In the genomic region with DNA sequence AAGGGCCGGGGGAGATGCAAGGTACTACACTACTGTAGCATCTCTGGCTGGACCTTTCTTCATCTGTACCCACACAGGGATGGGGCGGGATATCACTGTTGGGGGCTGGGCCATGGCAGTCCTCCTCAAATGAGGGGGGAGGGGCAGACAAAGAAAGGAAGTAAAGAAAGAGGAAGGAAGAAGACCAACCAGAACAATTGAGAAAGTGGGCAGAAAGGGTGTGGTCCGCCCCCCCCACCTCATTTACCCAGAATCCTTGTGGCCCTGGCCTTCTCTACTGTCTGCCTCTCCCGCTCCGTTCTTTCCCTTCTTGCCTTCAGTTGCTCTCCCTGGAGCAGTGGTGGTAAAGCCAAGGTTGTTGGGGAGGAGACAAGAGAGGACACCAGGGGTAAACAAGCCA, we compare ENCODE assay signal across 20 mouse cellular contexts. TPM values are rescaled to one million over a fixed set of nuclear protein-coding genes. Genes with fewer than 3 reads are reported as not detected.
DNase-seq lines count a peak whose midpoint lies in the region; ATAC-seq and TF ChIP-seq lines count a peak whose summit lies in the region.
"Had no signal": no experiment of that assay in that cellular context is flagged by ENCODE, and none has a peak within 500 bp of the region (broad histone marks: within the 10 kb centered on the region; RNA-seq: fewer than 3 reads in every experiment).

No protein-coding gene starts in this region.

- H3K36me3 ChIP-seq in lung, embryonic 14.5 days (ENCODE audit: insufficient read depth): no peaks in the 10 kb centered on the region; the same call in 1 of the 2 replicates
- H3K36me3 ChIP-seq: midbrain, embryonic 15.5 days; neural tube, embryonic 13.5 days had no signal

- no peak for DNase-seq in lung, embryonic 14.5 days
- no peak for DNase-seq in lung, postnatal 25 days (ENCODE audit: low spot score)
- DNase-seq in 416B (ENCODE audit: low read depth) (peak; percentile 52), MEL-GATA-1-ER (ENCODE audit: extremely low read depth, low read depth) (peak; percentile 63)
- DNase-seq in ovary, adult 18-20 months (ENCODE audit: low spot score): no peak
- no peak for DNase-seq in ovary, postnatal 14 days (ENCODE audit: low spot score)
- no peak for DNase-seq in right cerebral cortex, postnatal 4 days
- DNase-seq: adrenal gland, postnatal 14 days; cerebellum, postnatal 14 days; kidney, adult 9 months; retina, postnatal 1 day had no signal

- no peak overlapping the region for H3K9ac ChIP-seq in lung, embryonic 14.5 days
- H3K9ac ChIP-seq: limb, embryonic 13.5 days; midbrain, embryonic 15.5 days; neural tube, embryonic 13.5 days had no signal

- H3K4me3 ChIP-seq in lung, embryonic 14.5 days (ENCODE audit: low read depth, low read length): no peak overlapping the region
- H3K4me3 ChIP-seq: embryonic facial prominence, embryonic 10.5 days; erythroblast, embryonic 14.5 days; limb, embryonic 13.5 days; midbrain, embryonic 15.5 days; neural tube, embryonic 13.5 days had no signal

- H3K4me1 ChIP-seq in lung, embryonic 14.5 days (ENCODE audit: insufficient read depth): peaks cover 28% of the 10 kb centered on the region

- no peak for ATAC-seq in lung, embryonic 14.5 days (ENCODE audit: insufficient read depth)
- ATAC-seq in megakaryocyte, adult 5-6 weeks (ENCODE audit: poor library complexity, severe bottlenecking): peak; percentile 78
- ATAC-seq: forebrain, embryonic 16.5 days; midbrain, embryonic 15.5 days had no signal

- no peaks in the 10 kb centered on the region for H3K9me3 ChIP-seq in lung, embryonic 14.5 days (ENCODE audit: low read depth, low read length)
- H3K9me3 ChIP-seq: embryonic facial prominence, embryonic 10.5 days; limb, embryonic 13.5 days; midbrain, embryonic 15.5 days; neural tube, embryonic 13.5 days had no signal

- H3K27ac ChIP-seq in lung, embryonic 14.5 days (ENCODE audit: low read depth): peak overlapping the region; percentile 51; the same call in 1 of the 2 replicates
- H3K27ac ChIP-seq: embryonic facial prominence, embryonic 10.5 days; limb, embryonic 13.5 days; midbrain, embryonic 15.5 days; neural tube, embryonic 13.5 days had no signal

- no peak overlapping the region for H3K4me2 ChIP-seq in lung, embryonic 14.5 days
- H3K4me2 ChIP-seq: limb, embryonic 13.5 days; midbrain, embryonic 15.5 days; neural tube, embryonic 13.5 days had no signal

- WGBS in lung, embryonic 14.5 days: 74% methylated on average over 5 of the region's 5 CpGs

- no peak for TF ChIP-seq CTCF in lung, embryonic 14.5 days (IDR thresholded peaks at IDR 0.05; ENCODE audit: low read depth)

- no peaks in the 10 kb centered on the region for H3K27me3 ChIP-seq in lung, embryonic 14.5 days (ENCODE audit: insufficient read depth, low read length)
- H3K27me3 ChIP-seq: limb, embryonic 13.5 days; midbrain, embryonic 15.5 days; neural tube, embryonic 13.5 days had no signal

RNA-seq across cellular contexts. Expression of a gene that starts 13.5 kb away (rescaled TPM):
- 0.14 and 0.15 TPM in 2 replicates for polyA plus RNA-seq in lung, embryonic 14.5 days (2014; fragmentation: Nextera tagmentation; extraction: Ambion mirVana)
- total RNA-seq in megakaryocyte, adult 5-6 weeks (2015): 0.18 and 0.32 TPM in 2 replicates
- not detected in 2 replicates for total RNA-seq in megakaryocyte, adult 5-6 weeks (2017)
- total RNA-seq: adrenal gland, postnatal 14 days; gastrocnemius, adult 8-10 months had no signal
- polyA plus RNA-seq: erythroblast, embryonic 14.5 days; liver, embryonic 16.5 days had no signal

RNA-seq across cellular contexts. Expression of a gene that starts 13.5 kb away (rescaled TPM):
- 14.7 and 15.2 TPM in 2 replicates for polyA plus RNA-seq in lung, embryonic 14.5 days (2014; fragmentation: Nextera tagmentation; extraction: Ambion mirVana)
- 14.8 and 18.9 TPM in 2 replicates for total RNA-seq in megakaryocyte, adult 5-6 weeks (2015)
- 28.4 and 28.9 TPM in 2 replicates for total RNA-seq in megakaryocyte, adult 5-6 weeks (2017)

RNA-seq across cellular contexts. Expression of a gene that starts 31.9 kb away (rescaled TPM):
- 0.14 TPM in 1 of 2 replicates, not detected in the other for polyA plus RNA-seq in lung, embryonic 14.5 days (2014; fragmentation: Nextera tagmentation; extraction: Ambion mirVana)
- total RNA-seq in megakaryocyte, adult 5-6 weeks (2015): not detected in 2 replicates
- not detected in 2 replicates for total RNA-seq in megakaryocyte, adult 5-6 weeks (2017)
- total RNA-seq: adrenal gland, postnatal 14 days; gastrocnemius, adult 8-10 months had no signal
- polyA plus RNA-seq: embryonic facial prominence, embryonic 10.5 days; erythroblast, embryonic 14.5 days; limb, embryonic 13.5 days; liver, embryonic 16.5 days had no signal

RNA-seq across cellular contexts. Expression of a gene that starts 40.3 kb away (rescaled TPM):
- polyA plus RNA-seq in lung, embryonic 14.5 days (2014; fragmentation: Nextera tagmentation; extraction: Ambion mirVana): 0.72 and 1.4 TPM in 2 replicates
- total RNA-seq in megakaryocyte, adult 5-6 weeks (2015): not detected in 2 replicates
- not detected in 2 replicates for total RNA-seq in megakaryocyte, adult 5-6 weeks (2017)
- polyA plus RNA-seq: erythroblast, embryonic 14.5 days had no signal

RNA-seq across cellular contexts. Expression of a gene that starts 50.8 kb away (rescaled TPM):
- polyA plus RNA-seq in lung, embryonic 14.5 days (2014; fragmentation: Nextera tagmentation; extraction: Ambion mirVana): 80.5 and 80.6 TPM in 2 replicates
- total RNA-seq in megakaryocyte, adult 5-6 weeks (2015): 159 and 168 TPM in 2 replicates
- total RNA-seq in megakaryocyte, adult 5-6 weeks (2017): 75.9 and 92.0 TPM in 2 replicates

Comparison
In these comparisons a context has a peak if more than half of its experiments do, and no peak if none do; other contexts are left out.
1. DNase-seq: peak in 416B (single experiment) and MEL-GATA-1-ER (single experiment); none in lung, embryonic 14.5 days (single experiment), lung, postnatal 25 days (single experiment), ovary, adult 18-20 months (single experiment), ovary, postnatal 14 days (single experiment) and right cerebral cortex, postnatal 4 days (single experiment).